Mouse (Mus musculus) stomach, embryonic 15.5 days (tissue): ENCODE data around the gene Slc23a4. TPM values are rescaled to one million over a fixed set of nuclear protein-coding genes. Genes with fewer than 3 reads are reported as not detected.

Experiments
- ATAC-seq: fragments of 200-750 bp; cut with Nextera tagmentation; 2 replicates; pipeline ENCODE4 v1.8.0; 2017; ENCODE audit warnings: low read depth, moderate number of reproducible peaks, moderate TSS enrichment; ENCODE audit not compliant: insufficient read depth, low FRiP score
- H3K27ac ChIP-seq: fragments of 300-500 bp; sonication (generic); 2 replicates; pipeline ENCODE4 v1.5.1; 2015; ENCODE audit warnings: mild to moderate bottlenecking, inconsistent platforms
- H3K27me3 ChIP-seq: fragments of 300-500 bp; sonication (generic); replicated peaks from 2 replicates; pipeline ENCODE4 v1.6.1; 2015; ENCODE audit warnings: inconsistent platforms
- H3K36me3 ChIP-seq: fragments of 300-500 bp; sonication (generic); 2 replicates; pipeline ENCODE4 v1.6.1; 2015; ENCODE audit warnings: inconsistent platforms
- H3K4me1 ChIP-seq: fragments of 300-500 bp; sonication (generic); 2 replicates; pipeline ENCODE4 v1.6.1; 2015; ENCODE audit warnings: inconsistent platforms
- H3K4me2 ChIP-seq: fragments of 300-500 bp; sonication (generic); 2 replicates; pipeline ENCODE4 v1.6.1; 2015; ENCODE audit warnings: mild to moderate bottlenecking, inconsistent platforms
- H3K4me3 ChIP-seq: fragments of 300-500 bp; sonication (generic); replicated peaks from 2 replicates; pipeline ENCODE4 v1.5.1; 2015; ENCODE audit warnings: inconsistent platforms
- H3K9ac ChIP-seq: fragments of 300-500 bp; sonication (generic); 2 replicates; pipeline ENCODE4 v1.6.1; 2015; ENCODE audit warnings: inconsistent platforms
- H3K9me3 ChIP-seq: fragments of 300-500 bp; sonication (generic); 2 replicates; pipeline ENCODE4 v1.6.1; 2016; ENCODE audit warnings: inconsistent platforms
- WGBS: fragments of 180-500 bp; shearing (Covaris S2); methylation state at CpG from one replicate; pipeline ENCODE4 v1.1.7; 2015; 5-methylcytosine and 5-hydroxymethylcytosine counted together
- polyA plus RNA-seq: library from polyadenylated mRNA; unstranded; fragments of >200 nt; fragmentation: Nextera tagmentation; extraction: Ambion mirVana; gene quantifications from 2 replicates; pipeline ENCODE4 v1.2.1, GENCODE M21; 2015

Gene Slc23a4
- polyA plus RNA-seq, 1 experiment from 2014 or later, result 4.0 TPM

DNA sequence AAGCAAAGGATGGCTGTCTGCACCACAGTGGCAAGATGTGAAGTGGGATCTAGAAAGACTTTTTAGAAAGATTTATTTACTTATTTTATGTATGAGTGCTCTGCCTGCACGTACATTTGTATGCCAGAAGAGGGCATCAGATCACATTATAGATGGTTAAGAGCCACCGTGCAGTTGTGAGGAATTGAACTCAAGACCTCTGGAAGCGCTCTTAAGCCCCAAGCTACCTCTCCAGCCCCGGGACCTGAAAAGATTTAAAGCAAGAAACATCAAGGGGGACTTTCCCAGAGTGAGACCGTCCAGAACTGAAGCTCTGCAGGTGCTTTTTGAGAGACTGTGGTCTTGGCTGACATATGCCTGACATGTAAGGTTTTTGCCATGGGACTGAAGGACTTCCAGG is 51.5 kb downstream of the Slc23a4 start:
- WGBS, result 76% methylated on average over 5 of the region's 5 CpGs
- H3K9me3 ChIP-seq, result no peaks in the 10 kb centered on the region
- ATAC-seq, result no peak
- no peaks in the 10 kb centered on the region for H3K36me3 ChIP-seq
- H3K4me3 ChIP-seq, result no peak overlapping the region
- H3K27me3 ChIP-seq, result no peaks in the 10 kb centered on the region
- H3K4me2 ChIP-seq, result no peak overlapping the region
- no peak overlapping the region for H3K9ac ChIP-seq
- no peak overlapping the region for H3K27ac ChIP-seq
- H3K4me1 ChIP-seq, result no peaks in the 10 kb centered on the region

GRCm38 (mm10) chr6:34932633-34933032 is 55.6 kb downstream of the Slc23a4 start:
- no peak overlapping the region for H3K9ac ChIP-seq
- H3K4me1 ChIP-seq, result no peaks in the 10 kb centered on the region
- H3K27ac ChIP-seq, result no peak overlapping the region
- WGBS, result 78% methylated on average over 1 of the region's 1 CpGs
- no peaks in the 10 kb centered on the region for H3K9me3 ChIP-seq
- no peaks in the 10 kb centered on the region for H3K27me3 ChIP-seq
- H3K4me2 ChIP-seq, result no peak overlapping the region
- H3K4me3 ChIP-seq, result no peak overlapping the region
- ATAC-seq, result no peak
- no peaks in the 10 kb centered on the region for H3K36me3 ChIP-seq

GRCm38 (mm10) chr6:34927594-34927993 is 60.6 kb downstream of the Slc23a4 start:
- no peaks in the 10 kb centered on the region for H3K36me3 ChIP-seq
- H3K27ac ChIP-seq, result no peak overlapping the region
- H3K4me1 ChIP-seq, result no peaks in the 10 kb centered on the region
- no peak overlapping the region for H3K4me2 ChIP-seq
- no peaks in the 10 kb centered on the region for H3K27me3 ChIP-seq
- H3K4me3 ChIP-seq, result no peak overlapping the region
- WGBS, result 95% methylated on average over 8 of the region's 8 CpGs
- no peak for ATAC-seq
- no peak overlapping the region for H3K9ac ChIP-seq
- H3K9me3 ChIP-seq, result no peaks in the 10 kb centered on the region

DNA sequence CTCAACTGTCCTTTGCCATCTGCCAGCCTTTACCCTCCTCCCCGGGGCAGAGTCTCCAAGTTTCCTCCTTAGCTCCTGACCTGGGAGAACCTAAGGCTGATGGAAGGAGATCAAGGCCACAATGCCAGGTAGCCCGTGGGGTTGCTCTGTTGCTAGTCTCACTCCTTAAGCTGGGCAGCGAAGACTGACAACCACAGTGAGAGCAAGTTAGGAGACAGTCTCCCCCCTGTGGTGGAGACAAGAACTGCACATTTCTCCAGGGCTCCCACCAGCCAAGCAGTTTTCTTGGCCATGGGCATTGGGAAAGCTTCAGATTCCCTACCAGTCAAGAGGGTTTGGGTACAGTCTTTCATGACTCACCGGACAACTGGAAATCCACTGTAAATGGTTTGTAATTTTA is 61.0 kb downstream of the Slc23a4 start:
- Histone ChIP-seq H3K4me1 (no peaks in the 10 kb centered on the region), H3K36me3 (no peaks in the 10 kb centered on the region), H3K4me3 (no peak overlapping the region), H3K9ac (no peak overlapping the region), H3K27ac (no peak overlapping the region), H3K9me3 (no peaks in the 10 kb centered on the region), H3K27me3 (no peaks in the 10 kb centered on the region), H3K4me2 (no peak overlapping the region)
- 51% methylated on average over 4 of the region's 4 CpGs for WGBS
- ATAC-seq, result no peak

- H3K27me3 ChIP-seq, result no peaks in the 10 kb centered on the region
- no peak overlapping the region for H3K27ac ChIP-seq
- WGBS, result 57% methylated on average over 14 of the region's 14 CpGs
- no peak overlapping the region for H3K4me2 ChIP-seq
- H3K4me1 ChIP-seq, result no peaks in the 10 kb centered on the region
- H3K36me3 ChIP-seq, result no peaks in the 10 kb centered on the region
- ATAC-seq, result 0 out of 2 replicates have a peak, but pooled peaks have one; percentile 58
- H3K9ac ChIP-seq, result no peak overlapping the region
- no peaks in the 10 kb centered on the region for H3K9me3 ChIP-seq
- no peak overlapping the region for H3K4me3 ChIP-seq
Measured at GRCm38 (mm10) chr6:34921941-34922340, 66.3 kb downstream of the Slc23a4 start.

DNA sequence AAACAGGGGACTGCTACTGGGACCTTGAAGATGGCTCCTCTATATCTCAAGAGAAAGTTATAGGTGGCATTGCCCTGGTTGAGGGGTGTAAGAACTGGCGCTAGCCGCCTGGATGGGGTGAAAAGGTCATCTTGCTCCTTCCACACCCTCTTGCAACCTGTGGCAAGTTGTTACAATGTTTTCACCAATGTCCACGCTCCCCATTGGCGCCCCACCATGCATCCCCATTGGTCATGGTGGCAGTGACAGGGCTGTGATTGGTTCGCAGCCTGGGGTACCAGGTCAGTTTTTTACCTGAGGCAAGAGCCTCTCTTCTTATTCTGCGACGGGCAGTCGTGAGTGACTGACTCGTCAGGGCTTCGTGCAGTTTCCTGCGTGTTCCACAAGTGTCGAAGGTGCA is 67.6 kb downstream of the Slc23a4 start:
- no peaks in the 10 kb centered on the region for H3K27me3 ChIP-seq
- no peaks in the 10 kb centered on the region for H3K36me3 ChIP-seq
- 93% methylated on average over 12 of the region's 12 CpGs for WGBS
- H3K4me1 ChIP-seq, result no peaks in the 10 kb centered on the region
- no peak overlapping the region for H3K9ac ChIP-seq
- no peak overlapping the region for H3K4me3 ChIP-seq
- H3K9me3 ChIP-seq, result no peaks in the 10 kb centered on the region
- ATAC-seq, result no peak
- no peak overlapping the region for H3K4me2 ChIP-seq
- H3K27ac ChIP-seq, result no peak overlapping the region

DNA sequence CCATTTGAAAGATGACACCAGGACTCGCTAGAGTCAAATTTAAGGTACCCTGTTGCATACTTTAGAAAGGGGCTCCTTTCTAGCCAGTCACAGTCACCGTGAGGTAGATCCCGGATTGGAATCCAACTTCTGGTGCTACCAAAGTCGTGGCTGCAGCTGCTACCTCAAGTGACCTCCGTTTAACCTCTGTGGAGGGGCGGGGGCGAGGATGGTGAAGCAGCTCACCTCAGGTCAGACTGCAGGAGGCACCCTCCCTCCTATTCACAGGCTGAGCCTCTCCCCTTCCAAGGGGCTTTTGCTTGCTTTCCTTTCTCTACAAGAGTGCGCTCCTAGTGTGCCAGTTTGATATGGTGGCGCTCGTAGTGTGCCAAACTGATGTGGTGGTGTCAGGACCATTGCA is 68.2 kb downstream of the Slc23a4 start, which contains the start of gene Stra8:
TSS of gene Stra8 (plus strand) at position 208 of the 400 bp plus-strand sequence.
- WGBS, result 40% methylated on average over 10 of the region's 10 CpGs
- H3K9ac ChIP-seq, result no peak within 1 kb of the TSS
- no peak within 1 kb of the TSS for H3K4me3 ChIP-seq
- H3K9me3 ChIP-seq, result no peaks in the 10 kb centered on the region
- H3K27ac ChIP-seq, result no peak within 1 kb of the TSS
- no peaks in the 10 kb centered on the region for H3K27me3 ChIP-seq
- no peaks in the 10 kb centered on the region for H3K36me3 ChIP-seq
- no peak within 1 kb of the TSS for H3K4me2 ChIP-seq
- H3K4me1 ChIP-seq, result no peaks in the 10 kb centered on the region
- no peak for ATAC-seq

- Histone ChIP-seq H3K9ac (no peak overlapping the region), H3K9me3 (no peaks in the 10 kb centered on the region), H3K27ac (no peak overlapping the region), H3K4me1 (no peaks in the 10 kb centered on the region), H3K4me3 (no peak overlapping the region), H3K4me2 (no peak overlapping the region), H3K27me3 (no peaks in the 10 kb centered on the region), H3K36me3 (no peaks in the 10 kb centered on the region)
- 68% methylated on average over 7 of the region's 7 CpGs for WGBS
- no peak for ATAC-seq
Measured at GRCm38 (mm10) chr6:34919146-34919545, 69.1 kb downstream of the Slc23a4 start.

- H3K4me1 ChIP-seq, result peaks cover 9% of the 10 kb centered on the region
- no peak overlapping the region for H3K9ac ChIP-seq
- 84% methylated on average over 3 of the region's 3 CpGs for WGBS
- H3K27ac ChIP-seq, result no peak overlapping the region
- ATAC-seq, result no peak
- H3K9me3 ChIP-seq, result no peaks in the 10 kb centered on the region
- H3K36me3 ChIP-seq, result no peaks in the 10 kb centered on the region
- no peak overlapping the region for H3K4me2 ChIP-seq
- no peak overlapping the region for H3K4me3 ChIP-seq
- H3K27me3 ChIP-seq, result no peaks in the 10 kb centered on the region
Measured at GRCm38 (mm10) chr6:34914462-34914861, 73.7 kb downstream of the Slc23a4 start.

GRCm38 (mm10) chr6:34913341-34914040 is 74.7 kb downstream of the Slc23a4 start:
- H3K27me3 ChIP-seq, result no peaks in the 10 kb centered on the region
- H3K36me3 ChIP-seq, result no peaks in the 10 kb centered on the region
- H3K27ac ChIP-seq, result no peak overlapping the region
- H3K4me3 ChIP-seq, result no peak overlapping the region
- no peak for ATAC-seq
- WGBS, result 86% methylated on average over 13 of the region's 13 CpGs
- no peaks in the 10 kb centered on the region for H3K9me3 ChIP-seq
- peaks cover 9% of the 10 kb centered on the region for H3K4me1 ChIP-seq
- H3K9ac ChIP-seq, result no peak overlapping the region
- no peak overlapping the region for H3K4me2 ChIP-seq

- Histone ChIP-seq H3K27me3 (no peaks in the 10 kb centered on the region), H3K9ac (peak within 1 kb of the TSS; percentile 56), H3K4me2 (peak within 1 kb of the TSS; percentile 82), H3K4me1 (peaks cover 9% of the 10 kb centered on the region), H3K36me3 (peaks cover 9% of the 10 kb centered on the region; the same call in 1 of the 2 replicates), H3K27ac (peak within 1 kb of the TSS; percentile 86), H3K9me3 (no peaks in the 10 kb centered on the region), H3K4me3 (peak within 1 kb of the TSS; percentile 85)
- peak; percentile 85 for ATAC-seq
- WGBS, result under 1% methylated on average over 64 of the region's 64 CpGs
Measured at GRCm38 (mm10) chr6:34910371-34911219, 77.6 kb downstream of the Slc23a4 start, which contains the start of gene Wdr91. Gene Wdr91 (minus strand): TSS chr6:34910876.
